Mouse (Mus musculus) liver, postnatal 0 days (tissue): ENCODE measurements at regions not wholly inside any gene's neighbourhood (a gene's known extent, or its start where the extent isn't known, plus 50 kb on each side); places are given as distances from the start of the nearest gene placed in this dataset.

Source experiments
- CTCF ChIP-seq: sonication (generic); IDR thresholded peaks from 2 replicates; pipeline ENCODE4 v1.5.1; 2016; ENCODE audit warnings: antibody characterized with exemption, low read depth
- EP300 ChIP-seq: IDR thresholded peaks from 2 replicates; pipeline ENCODE4 v1.6.1; 2016; ENCODE audit warnings: antibody characterized with exemption, low read depth, mild to moderate bottlenecking

GRCm38 (mm10) chr13:69226538-69226937 is 227.2 kb upstream of the Adcy2 start:
- TF ChIP-seq CTCF = no peak
- TF ChIP-seq EP300 = no peak
